Mouse (Mus musculus) C2C12 (cell line): ENCODE results near the gene Hoxb4.

Source experiments
- CTCF ChIP-seq: IDR thresholded peaks from one replicate; pipeline ENCODE4 v1.5.1; 2011; ENCODE audit not compliant: control insufficient read depth, insufficient read depth, insufficient read length
- MAX ChIP-seq: IDR thresholded peaks from one replicate; pipeline ENCODE4 v1.6.1; 2011; ENCODE audit warnings: mild to moderate bottlenecking, control low read depth
- MYOG ChIP-seq: IDR thresholded peaks from one replicate; pipeline ENCODE4 v1.6.1; 2011; ENCODE audit not compliant: control insufficient read depth, insufficient read length; ENCODE audit errors: extremely low read depth
- USF1 ChIP-seq: IDR thresholded peaks from one replicate; pipeline ENCODE4 v1.6.1; 2011; ENCODE audit warnings: low read depth, mild to moderate bottlenecking, control low read depth, moderate library complexity

GRCm38 (mm10) chr11:96300354-96301063, 17.6 kb upstream of the Hoxb4 start:
- TF ChIP-seq CTCF, result no peak
- TF ChIP-seq MAX, result no peak
- TF ChIP-seq USF1, result no peak
- no peak for TF ChIP-seq MYOG
